Mouse (Mus musculus) mesoderm, embryonic 11.5 days (tissue): ENCODE results near the gene Vars.
"Not testable (repeated sequence)": the region's sequence is repeated elsewhere in the genome, so short reads cannot be mapped to it uniquely, and the experiment has no call there.

Experiments
- DNase-seq: peaks from one replicate; pipeline ENCODE4 v3.0.0-alpha.2; 2012; ENCODE audit warnings: low read depth, low spot score

The Vars gene

GRCm38 (mm10) chr17:35000717-35001451, at the start of gene Vars:
TSS of gene Vars (plus strand) at chr17:35000987.
- peak; percentile 92 for DNase-seq

GRCm38 (mm10) chr17:34951636-34952377, 49.0 kb upstream of the Vars start:
- DNase-seq = no peak

DNA sequence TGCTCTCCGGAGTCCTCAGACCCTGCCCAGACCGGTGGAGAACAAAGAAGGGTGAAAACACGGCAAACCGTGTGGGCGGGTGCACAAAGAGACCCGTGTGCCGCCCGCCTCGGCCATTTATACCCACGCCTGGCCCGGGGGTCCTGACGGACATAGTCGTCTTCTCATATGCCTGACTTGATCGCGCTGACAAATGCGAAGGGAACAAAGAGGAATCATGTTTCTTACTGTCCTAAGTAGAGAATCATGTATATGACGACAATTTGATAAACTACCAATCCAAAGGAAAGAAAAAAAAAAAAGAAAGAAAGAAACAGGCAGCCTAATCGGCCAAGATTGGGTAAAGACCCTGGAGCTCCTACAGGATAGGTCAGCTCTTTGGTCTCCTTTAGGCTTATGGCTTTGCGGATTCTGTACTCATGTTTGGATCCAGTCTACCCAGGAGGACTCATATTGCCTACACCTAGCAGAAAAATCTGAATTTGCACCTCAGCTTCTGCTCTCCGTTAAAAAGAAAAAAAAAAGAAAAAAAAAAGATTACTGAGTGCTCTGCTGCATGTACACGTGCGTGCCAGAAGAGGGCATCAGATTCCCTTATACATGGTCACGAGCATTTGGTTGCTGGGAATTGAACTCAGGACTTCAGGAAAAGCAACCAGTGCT, 48.3 kb upstream of the Vars start:
- DNase-seq = peak; percentile 89

DNA sequence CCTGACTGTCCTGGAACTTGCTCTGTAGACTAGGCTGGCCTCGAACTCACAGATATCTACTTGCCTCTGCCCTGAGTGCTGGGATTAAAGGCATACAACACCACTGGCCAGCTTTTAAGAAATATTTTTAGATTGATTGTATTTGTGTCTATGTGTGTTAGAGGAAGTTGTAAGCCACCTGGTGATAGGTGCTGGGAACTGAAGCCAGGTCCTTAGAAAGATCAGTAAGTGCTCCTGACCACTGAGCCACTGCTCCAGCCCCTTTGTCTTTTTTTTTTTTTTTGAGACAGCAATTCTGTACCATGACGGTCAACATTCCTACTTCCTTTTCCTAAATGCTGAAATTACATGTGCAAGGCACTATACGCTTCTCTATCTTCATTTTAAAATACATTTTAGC, 47.5 kb upstream of the Vars start:
- no peak for DNase-seq

DNA sequence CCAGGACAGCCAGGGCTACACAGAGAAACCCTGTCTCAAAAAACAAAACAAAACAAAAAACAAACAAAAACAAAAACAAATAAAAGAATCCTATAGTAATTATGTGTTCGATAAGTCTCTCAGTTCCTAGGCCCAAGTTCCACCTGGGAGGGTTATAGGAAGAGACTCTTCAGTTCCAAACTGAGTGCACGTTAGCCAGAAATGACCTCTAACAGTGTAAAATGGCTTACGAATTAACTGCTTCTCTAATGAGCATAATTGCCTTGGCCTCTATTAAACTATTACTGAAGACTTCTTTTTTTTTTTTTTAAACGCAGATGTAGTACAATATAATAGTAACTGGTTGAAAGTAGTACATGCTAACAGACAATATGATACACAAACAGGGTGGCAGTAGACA, 46.9 kb upstream of the Vars start:
- no peak for DNase-seq

GRCm38 (mm10) chr17:34954831-34955230, 46.0 kb upstream of the Vars start:
- DNase-seq = no peak

DNA sequence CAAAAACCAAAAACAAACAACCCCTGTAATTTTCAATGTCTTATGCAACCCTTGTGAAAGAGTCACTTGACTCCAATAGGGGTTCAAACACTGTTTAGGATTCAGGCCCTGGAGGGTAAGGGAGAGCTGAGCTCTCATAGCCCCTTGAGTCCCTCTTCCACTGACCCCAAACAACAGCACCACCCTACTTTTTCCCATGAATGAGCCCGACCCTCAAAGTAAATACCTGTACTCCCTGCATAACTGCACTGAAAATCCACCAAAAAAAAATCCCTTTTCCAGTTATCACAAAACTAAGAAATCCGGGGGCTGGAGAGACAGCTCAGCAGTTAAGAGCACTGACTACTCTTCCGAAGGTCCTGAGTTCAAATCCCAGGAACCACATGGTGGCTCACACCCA, 44.9 kb upstream of the Vars start:
- DNase-seq = no peak

DNA sequence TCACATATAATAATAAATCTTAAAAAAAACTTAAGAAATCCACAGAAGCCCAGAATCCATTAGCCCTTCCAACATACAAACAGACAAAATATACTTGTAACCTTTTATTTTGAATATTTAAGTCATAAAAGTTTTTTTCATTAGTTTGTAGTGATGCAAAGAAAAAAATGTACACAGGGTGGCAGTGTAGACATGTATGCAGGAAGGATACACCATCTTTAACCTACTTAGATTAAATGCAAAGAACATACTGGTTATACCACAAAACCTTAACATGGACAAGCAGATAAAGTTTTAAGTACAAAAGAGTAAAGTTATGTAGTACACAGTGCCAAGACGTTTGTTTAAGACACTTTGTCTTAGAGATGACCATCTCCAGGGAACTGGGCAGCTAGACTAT, 44.4 kb upstream of the Vars start:
- DNase-seq = no peak

DNA sequence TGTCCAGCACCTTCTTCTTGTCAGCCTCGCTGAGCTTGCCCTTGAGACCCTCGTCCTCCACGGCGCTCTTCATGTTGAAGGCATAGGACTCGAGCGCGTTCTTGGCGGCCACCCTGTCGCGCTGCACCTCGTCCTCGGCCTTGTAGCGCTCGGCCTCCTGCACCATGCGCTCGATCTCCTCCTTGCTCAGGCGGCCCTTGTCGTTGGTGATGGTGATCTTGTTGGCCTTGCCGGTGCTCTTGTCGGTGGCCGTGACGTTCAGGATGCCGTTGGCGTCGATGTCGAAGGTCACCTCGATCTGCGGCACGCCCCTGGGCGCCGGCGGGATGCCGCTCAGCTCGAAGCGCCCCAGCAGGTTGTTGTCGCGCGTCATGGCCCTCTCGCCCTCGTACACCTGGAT, 43.5 kb upstream of the Vars start:
- not testable (repeated sequence) for DNase-seq

DNA sequence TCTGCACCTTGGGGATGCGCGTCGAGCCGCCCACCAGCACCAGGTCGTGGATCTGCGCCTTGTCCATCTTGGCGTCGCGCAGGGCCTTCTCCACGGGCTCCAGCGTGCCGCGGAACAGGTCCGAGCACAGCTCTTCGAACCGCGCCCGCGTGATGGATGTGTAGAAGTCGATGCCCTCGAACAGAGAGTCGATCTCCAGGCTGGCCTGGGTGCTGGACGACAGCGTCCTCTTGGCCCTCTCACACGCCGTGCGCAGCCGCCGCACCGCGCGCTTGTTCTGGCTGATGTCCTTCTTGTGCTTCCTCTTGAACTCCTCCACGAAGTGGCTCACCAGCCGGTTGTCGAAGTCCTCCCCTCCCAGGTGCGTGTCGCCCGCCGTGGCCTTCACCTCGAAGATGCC, 42.8 kb upstream of the Vars start:
- DNase-seq = not testable (repeated sequence)

GRCm38 (mm10) chr17:34958734-34959129, 42.1 kb upstream of the Vars start:
- DNase-seq = not testable (repeated sequence)

DNA sequence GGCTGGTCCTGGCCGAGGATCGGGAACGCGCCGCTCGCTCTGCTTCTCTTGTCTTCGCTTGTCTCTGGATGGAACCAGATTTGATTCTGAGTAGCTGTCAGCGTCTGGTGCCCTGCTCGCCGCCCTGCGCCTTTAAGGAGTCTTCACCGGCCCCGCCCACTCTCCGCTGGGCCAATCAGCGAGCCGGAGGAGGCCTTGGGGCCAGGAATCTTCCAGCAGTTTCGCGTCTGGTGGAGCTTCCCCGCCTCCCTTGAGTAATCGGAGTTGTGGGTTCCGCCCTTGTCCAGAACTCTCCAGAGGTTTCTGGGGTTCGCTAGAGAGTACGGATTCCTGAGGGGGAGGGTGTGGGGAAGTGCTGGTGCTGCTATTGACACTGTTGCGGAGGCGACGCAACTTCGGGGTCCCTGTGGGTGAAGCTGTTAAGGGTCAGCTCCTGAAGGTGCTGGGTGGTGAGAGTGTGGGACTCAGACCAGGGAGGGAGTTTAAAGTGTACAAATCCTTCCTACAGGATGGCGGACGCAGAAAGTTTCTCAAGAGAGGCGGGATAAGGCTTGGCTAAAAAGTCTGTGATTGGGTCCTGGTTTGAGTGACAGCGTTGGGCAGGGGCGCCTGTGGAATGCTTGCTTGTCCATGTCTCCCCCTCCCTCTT, 41.5 kb upstream of the Vars start, which contains the start of gene Hspa1b:
Hspa1b (minus strand) TSS at position 109 of the 649 bp plus-strand sequence.
- DNase-seq = peak; percentile 80

GRCm38 (mm10) chr17:34959881-34960515, 40.8 kb upstream of the Vars start:
- no peak for DNase-seq

GRCm38 (mm10) chr17:34960702-34961493, 39.9 kb upstream of the Vars start:
- DNase-seq = no peak

GRCm38 (mm10) chr17:34962125-34962524, 38.7 kb upstream of the Vars start:
- no peak for DNase-seq

- no peak for DNase-seq
Measured at GRCm38 (mm10) chr17:34962841-34963240, 37.9 kb upstream of the Vars start.

DNA sequence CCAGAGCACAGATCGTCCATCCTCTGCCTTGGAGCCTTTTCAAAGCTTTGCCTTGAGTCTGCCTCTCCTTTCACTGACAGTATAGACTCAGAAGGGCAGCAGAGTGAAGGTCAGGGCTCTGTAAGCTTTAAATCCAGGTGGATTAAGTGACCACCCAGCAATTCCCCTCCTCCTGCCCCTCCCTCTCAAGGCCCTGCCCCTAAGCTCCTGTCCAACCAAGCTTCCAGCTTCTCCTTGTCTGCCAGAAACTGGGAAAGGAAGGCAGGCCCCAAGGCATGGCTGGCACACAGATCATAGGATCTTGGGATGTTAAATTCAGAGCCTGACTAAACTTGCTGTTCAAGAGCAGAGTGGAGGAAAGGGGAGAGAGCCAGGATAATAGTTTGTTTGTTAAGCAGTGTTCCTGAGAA, 36.1 kb upstream of the Vars start:
- no peak for DNase-seq

DNA sequence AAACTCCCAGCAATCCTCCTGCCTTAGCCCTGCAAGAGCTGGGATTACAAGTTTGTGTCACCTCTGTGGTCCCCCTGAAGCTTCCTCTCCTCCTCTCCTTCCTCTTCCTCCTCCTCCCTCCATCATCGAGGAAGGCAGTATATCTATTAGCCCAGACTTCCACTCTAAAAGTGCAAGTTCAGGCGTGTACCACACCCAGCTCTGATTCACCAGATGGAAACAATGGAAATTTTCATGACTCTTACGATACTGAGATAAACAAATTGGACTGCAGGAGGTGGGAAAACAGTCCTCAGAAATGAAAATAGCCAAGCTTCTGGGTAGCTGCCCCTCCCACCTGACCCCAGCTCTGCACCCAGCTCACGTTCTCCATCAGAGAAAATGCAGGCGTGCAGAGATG, 35.2 kb upstream of the Vars start:
- no peak for DNase-seq

- not testable (repeated sequence) for DNase-seq
Measured at GRCm38 (mm10) chr17:34969822-34970221, 31.0 kb upstream of the Vars start, which contains the start of gene Gm20481. TSS of gene Gm20481 (plus strand) at chr17:34969912.

GRCm38 (mm10) chr17:34970850-34971249, 29.9 kb upstream of the Vars start:
- DNase-seq = not testable (repeated sequence)

DNA sequence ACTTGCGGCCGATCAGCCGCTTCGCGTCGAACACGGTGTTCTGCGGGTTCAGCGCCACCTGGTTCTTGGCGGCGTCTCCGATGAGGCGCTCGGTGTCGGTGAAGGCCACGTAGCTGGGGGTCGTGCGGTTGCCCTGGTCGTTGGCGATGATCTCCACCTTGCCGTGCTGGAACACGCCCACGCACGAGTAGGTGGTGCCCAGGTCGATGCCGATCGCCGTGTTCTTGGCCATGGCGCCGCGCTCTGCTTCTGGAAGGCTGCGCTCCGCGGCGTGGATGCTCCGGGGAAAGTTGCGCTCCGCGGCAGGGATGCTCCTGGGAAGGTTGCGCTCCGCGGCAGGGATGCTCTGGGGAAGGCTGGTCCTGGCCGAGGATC, 29.1 kb upstream of the Vars start:
- DNase-seq = not testable (repeated sequence)
